Mouse (Mus musculus) lung, adult 2 months (tissue): ENCODE data around the gene 4930412O13Rik.

Experiments used
- CTCF ChIP-seq: fragments of 200-500 bp; IDR thresholded peaks from 2 replicates; pipeline ENCODE4 v1.5.1; 2011; ENCODE audit warnings: mild to moderate bottlenecking, low read length, control low read depth; ENCODE audit not compliant: insufficient read depth
- POLR2A ChIP-seq: fragments of 200-500 bp; IDR thresholded peaks from 2 replicates; pipeline ENCODE4 v1.6.1; 2011; ENCODE audit warnings: low read depth, mild to moderate bottlenecking, control low read depth, low read length, borderline replicate concordance; ENCODE audit errors: extremely low read depth

GRCm38 (mm10) chr2:9873757-9874156 lies 7.3 kb upstream of the 4930412O13Rik start:
- TF ChIP-seq POLR2A (no peak), CTCF (no peak)
